Mouse (Mus musculus) megakaryocyte, adult 5-6 weeks (primary cell): ENCODE measurements around the gene Fuz. TPM values are rescaled to one million over a fixed set of nuclear protein-coding genes. Genes with fewer than 3 reads are reported as not detected.
A peak's percentile ranks its signal among the peaks of the same experiment; 100 is the strongest.

Experiments
- ATAC-seq: 2 replicates; pipeline ENCODE4 v1.8.0; 2016; ENCODE audit warnings: mild to moderate bottlenecking, inconsistent platforms; ENCODE audit not compliant: poor library complexity, severe bottlenecking
- total RNA-seq, 2 experiments: library from RNA; stranded (forward) in 1 of 2; stranded (reverse) in 1 of 2; fragments of 153-499, 151-499 nt in 1 of 2; fragments of 221-1000, 200-1000 nt in 1 of 2; gene quantifications; 2 replicates each; pipeline versions ENCODE4 v1.2.3 to v1.2.4; 2015 to 2017

Gene Fuz
- total RNA-seq, 2 experiments from 2014 or later, result 4.7 to 11.1 TPM

- no peak for ATAC-seq
These were observed 29.6 kb downstream of the Fuz start for GRCm38 (mm10) chr7:44925468-44925867.

DNA sequence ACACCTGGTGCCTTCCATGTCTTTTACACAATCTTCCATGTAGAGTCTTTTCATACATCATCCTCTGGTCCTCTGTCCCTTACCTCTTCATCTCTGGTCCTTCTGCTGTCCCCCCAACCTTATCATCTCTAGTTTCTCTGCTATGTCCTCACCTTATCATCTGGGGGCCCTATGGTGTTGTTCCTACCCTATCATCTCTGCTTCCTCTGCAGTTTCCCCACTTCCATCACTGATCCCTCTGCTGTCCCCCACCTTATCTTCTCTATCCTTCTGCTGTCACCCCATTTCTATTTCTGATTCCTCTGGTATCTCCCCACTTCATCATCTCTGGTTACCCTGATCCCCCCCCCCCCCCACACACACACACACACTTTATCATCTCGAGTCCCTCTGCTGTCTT, 32.7 kb downstream of the Fuz start:
- no peak for ATAC-seq

DNA sequence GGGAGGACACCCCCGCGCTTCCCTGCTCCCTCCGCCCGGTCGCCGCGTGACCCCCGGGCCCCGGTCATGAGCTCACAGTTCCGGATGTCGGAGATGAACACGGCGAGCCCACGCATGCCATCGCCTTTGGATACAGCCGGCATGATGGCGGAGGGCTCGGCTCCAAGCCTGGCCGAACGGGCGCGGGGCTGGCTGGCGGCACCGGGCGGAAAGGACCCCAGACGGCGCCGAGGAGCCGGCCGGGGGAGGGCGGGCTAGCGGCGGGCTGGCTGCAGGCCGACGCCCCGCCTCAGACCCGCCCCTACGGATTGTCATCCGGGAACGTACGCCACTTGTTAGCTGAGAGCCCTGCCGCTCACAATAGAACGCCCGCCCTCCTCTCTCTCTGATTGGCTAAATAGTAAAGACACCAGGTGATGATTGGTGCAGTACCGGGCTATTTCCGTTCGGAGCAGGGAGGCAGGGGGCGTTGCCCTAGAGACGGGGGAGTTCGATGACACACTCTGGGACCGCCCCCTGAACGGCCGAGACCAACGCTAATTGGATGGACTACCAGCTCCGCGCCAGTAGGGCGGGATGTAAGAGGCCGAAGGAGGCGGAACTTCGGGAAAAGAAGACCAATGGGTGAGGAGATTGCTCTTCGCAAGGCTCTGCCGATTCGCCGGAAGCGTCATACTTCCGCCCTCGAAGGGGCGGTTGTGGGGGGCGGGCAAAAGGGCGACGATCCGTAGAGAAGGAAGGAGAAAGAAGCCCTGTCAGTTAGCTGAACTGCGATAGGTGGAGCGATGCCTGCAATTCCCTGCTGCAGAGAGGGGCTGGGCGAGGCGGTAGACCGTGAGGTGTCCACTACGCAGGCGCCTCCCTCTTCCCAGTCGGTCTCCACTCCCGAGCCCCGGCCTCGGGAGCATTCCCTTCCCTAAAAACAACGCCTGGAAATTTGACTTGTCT, 33.6 kb downstream of the Fuz start, which contains the start of gene Ap2a1:
Gene Ap2a1, minus strand, starts transcription at position 293 of the 948 bp plus-strand sequence.
- ATAC-seq, result peak; percentile 94

DNA sequence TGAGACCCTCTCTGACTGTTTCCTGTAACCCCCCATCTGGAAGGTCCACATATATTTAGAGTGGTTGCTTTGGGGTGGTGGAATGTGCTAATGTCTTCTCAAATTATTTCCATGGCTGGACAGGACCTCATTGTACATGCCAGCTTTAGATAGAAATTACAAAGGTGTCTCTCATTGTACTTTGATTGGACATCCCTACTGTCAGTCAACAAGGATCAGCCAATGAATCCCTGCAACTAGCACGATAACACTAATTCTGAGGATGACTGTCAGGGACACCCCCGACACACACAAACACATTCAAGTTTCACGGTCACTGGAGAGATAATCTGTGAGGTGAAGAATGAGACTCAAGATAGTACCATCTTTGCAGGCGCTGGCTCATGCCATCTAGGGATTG, 42.8 kb downstream of the Fuz start:
- no peak for ATAC-seq

GRCm38 (mm10) chr7:44942904-44943303, 47.0 kb downstream of the Fuz start, which contains the start of gene Tsks:
Tsks (plus strand) TSS chr7:44943204.
- ATAC-seq, result no peak

GRCm38 (mm10) chr7:44949922-44950321, 54.0 kb downstream of the Fuz start:
- no peak for ATAC-seq

- ATAC-seq, result peak; percentile 66
These were observed 56.1 kb downstream of the Fuz start for GRCm38 (mm10) chr7:44951960-44952359.

Other genes starting within 250 kb of the Fuz start
- gene Myh14, start 225.2 kb upstream of the Fuz start, total RNA-seq (2015), result not detected in 2 replicates
- not detected in 2 replicates for gene Myh14, start 225.2 kb upstream of the Fuz start, total RNA-seq (2017)
- gene Izumo2, start 187.3 kb upstream of the Fuz start, total RNA-seq (2015), result not detected in 2 replicates
- gene Izumo2, start 187.3 kb upstream of the Fuz start, total RNA-seq (2017), result not detected in 2 replicates
- gene Vrk3, start 147.7 kb upstream of the Fuz start, total RNA-seq (2015), result 48.8 and 53.1 TPM in 2 replicates
- gene Vrk3, start 147.7 kb upstream of the Fuz start, total RNA-seq (2017), result 51.5 and 52.3 TPM in 2 replicates
- 1.4 and 1.5 TPM in 2 replicates for gene Zfp473, start 145.0 kb upstream of the Fuz start, total RNA-seq (2015)
- gene Zfp473, start 145.0 kb upstream of the Fuz start, total RNA-seq (2017), result 1.8 and 2.3 TPM in 2 replicates
- 25.3 and 28.5 TPM in 2 replicates for gene Nup62, start 80.0 kb upstream of the Fuz start, total RNA-seq (2015)
- gene Nup62, start 80.0 kb upstream of the Fuz start, total RNA-seq (2017), result 55.7 and 65.8 TPM in 2 replicates
- gene Il4i1, start 79.7 kb upstream of the Fuz start, total RNA-seq (2015), result 0.38 and 1.9 TPM in 2 replicates
- 1.5 TPM in 1 of 2 replicates, not detected in the other for gene Il4i1, start 79.7 kb upstream of the Fuz start, total RNA-seq (2017)
- gene Atf5, start 79.4 kb upstream of the Fuz start, total RNA-seq (2015), result 2.1 and 2.6 TPM in 2 replicates
- gene Atf5, start 79.4 kb upstream of the Fuz start, total RNA-seq (2017), result 1.9 and 5.3 TPM in 2 replicates
- gene Akt1s1, start 47.1 kb upstream of the Fuz start, total RNA-seq (2015), result 4.7 and 6.5 TPM in 2 replicates
- 8.0 and 9.6 TPM in 2 replicates for gene Akt1s1, start 47.1 kb upstream of the Fuz start, total RNA-seq (2017)
- gene Tbc1d17, start 47.0 kb upstream of the Fuz start, total RNA-seq (2015), result 12.5 and 17.6 TPM in 2 replicates
- gene Tbc1d17, start 47.0 kb upstream of the Fuz start, total RNA-seq (2017), result 13.0 and 14.8 TPM in 2 replicates
- 75.1 and 89.7 TPM in 2 replicates for gene Pnkp, start 38.9 kb upstream of the Fuz start, total RNA-seq (2015)
- 109 and 129 TPM in 2 replicates for gene Pnkp, start 38.9 kb upstream of the Fuz start, total RNA-seq (2017)
- 21.3 and 29.0 TPM in 2 replicates for gene Ptov1, start 26.3 kb upstream of the Fuz start, total RNA-seq (2015)
- 5.9 and 8.7 TPM in 2 replicates for gene Ptov1, start 26.3 kb upstream of the Fuz start, total RNA-seq (2017)
- gene Med25, start 3.4 kb upstream of the Fuz start, total RNA-seq (2015), result 19.4 and 23.7 TPM in 2 replicates
- gene Med25, start 3.4 kb upstream of the Fuz start, total RNA-seq (2017), result 8.6 and 9.0 TPM in 2 replicates
- 33.2 and 36.1 TPM in 2 replicates for gene Ap2a1, start 33.4 kb downstream of the Fuz start, total RNA-seq (2015)
- gene Ap2a1, start 33.4 kb downstream of the Fuz start, total RNA-seq (2017), result 20.2 and 33.6 TPM in 2 replicates
- not detected in 2 replicates for gene Tsks, start 47.1 kb downstream of the Fuz start, total RNA-seq (2015)
- gene Tsks, start 47.1 kb downstream of the Fuz start, total RNA-seq (2017), result not detected in 2 replicates
- not detected in 2 replicates for gene Cpt1c, start 78.8 kb downstream of the Fuz start, total RNA-seq (2015)
- gene Cpt1c, start 78.8 kb downstream of the Fuz start, total RNA-seq (2017), result 0.12 TPM in 1 of 2 replicates, not detected in the other
- 48.4 and 55.7 TPM in 2 replicates for gene Prmt1, start 90.5 kb downstream of the Fuz start, total RNA-seq (2015)
- gene Prmt1, start 90.5 kb downstream of the Fuz start, total RNA-seq (2017), result 40.0 and 42.9 TPM in 2 replicates
- 60.8 and 76.8 TPM in 2 replicates for gene Irf3, start 101.6 kb downstream of the Fuz start, total RNA-seq (2015)
- gene Irf3, start 101.6 kb downstream of the Fuz start, total RNA-seq (2017), result 84.8 and 89.4 TPM in 2 replicates
- 16.8 and 18.7 TPM in 2 replicates for gene Bcl2l12, start 102.6 kb downstream of the Fuz start, total RNA-seq (2015)
- gene Bcl2l12, start 102.6 kb downstream of the Fuz start, total RNA-seq (2017), result 14.1 and 17.7 TPM in 2 replicates
- 22.2 and 23.0 TPM in 2 replicates for gene Scaf1, start 120.3 kb downstream of the Fuz start, total RNA-seq (2015)
- gene Scaf1, start 120.3 kb downstream of the Fuz start, total RNA-seq (2017), result 9.6 and 12.2 TPM in 2 replicates
- gene Rras, start 121.9 kb downstream of the Fuz start, total RNA-seq (2015), result 77.1 and 78.6 TPM in 2 replicates
- 12.7 and 14.1 TPM in 2 replicates for gene Rras, start 121.9 kb downstream of the Fuz start, total RNA-seq (2017)
- 15.4 and 16.3 TPM in 2 replicates for gene Prr12, start 156.8 kb downstream of the Fuz start, total RNA-seq (2015)
- 1.9 and 3.0 TPM in 2 replicates for gene Prr12, start 156.8 kb downstream of the Fuz start, total RNA-seq (2017)
- 41.4 and 46.3 TPM in 2 replicates for gene Nosip, start 166.3 kb downstream of the Fuz start, total RNA-seq (2015)
- gene Nosip, start 166.3 kb downstream of the Fuz start, total RNA-seq (2017), result 54.2 and 56.8 TPM in 2 replicates
- 6.6 and 8.9 TPM in 2 replicates for gene Prrg2, start 166.6 kb downstream of the Fuz start, total RNA-seq (2015)
- gene Prrg2, start 166.6 kb downstream of the Fuz start, total RNA-seq (2017), result 5.4 TPM in 2 replicates
- gene Rcn3, start 196.1 kb downstream of the Fuz start, total RNA-seq (2015), result 4.5 and 5.8 TPM in 2 replicates
- 7.8 and 18.1 TPM in 2 replicates for gene Rcn3, start 196.1 kb downstream of the Fuz start, total RNA-seq (2017)
- 22.0 and 22.5 TPM in 2 replicates for gene Fcgrt, start 207.8 kb downstream of the Fuz start, total RNA-seq (2015)
- 64.1 and 69.0 TPM in 2 replicates for gene Fcgrt, start 207.8 kb downstream of the Fuz start, total RNA-seq (2017)
- 2,516 and 2,663 TPM in 2 replicates for gene Rps11, start 228.4 kb downstream of the Fuz start, total RNA-seq (2015)
- gene Rps11, start 228.4 kb downstream of the Fuz start, total RNA-seq (2017), result 1,201 and 1,233 TPM in 2 replicates
- gene Rpl13a, start 232.7 kb downstream of the Fuz start, total RNA-seq (2015), result 1,652 and 1,953 TPM in 2 replicates
- 2,014 and 2,240 TPM in 2 replicates for gene Rpl13a, start 232.7 kb downstream of the Fuz start, total RNA-seq (2017)
- not detected in 2 replicates for gene Gm45713, start 240.2 kb downstream of the Fuz start, total RNA-seq (2015)
- gene Gm45713, start 240.2 kb downstream of the Fuz start, total RNA-seq (2017), result not detected in 2 replicates
- gene Flt3l, start 240.4 kb downstream of the Fuz start, total RNA-seq (2015), result 22.7 and 29.0 TPM in 2 replicates
- gene Flt3l, start 240.4 kb downstream of the Fuz start, total RNA-seq (2017), result 17.4 and 17.6 TPM in 2 replicates